Mouse (Mus musculus): ENCODE data around the gene 4933428G20Rik. TPM values are rescaled to one million over a fixed set of nuclear protein-coding genes. Genes with fewer than 3 reads are reported as not detected.

Gene 4933428G20Rik
- total RNA-seq, 2 experiments from 2014 or later: not detected

DNA sequence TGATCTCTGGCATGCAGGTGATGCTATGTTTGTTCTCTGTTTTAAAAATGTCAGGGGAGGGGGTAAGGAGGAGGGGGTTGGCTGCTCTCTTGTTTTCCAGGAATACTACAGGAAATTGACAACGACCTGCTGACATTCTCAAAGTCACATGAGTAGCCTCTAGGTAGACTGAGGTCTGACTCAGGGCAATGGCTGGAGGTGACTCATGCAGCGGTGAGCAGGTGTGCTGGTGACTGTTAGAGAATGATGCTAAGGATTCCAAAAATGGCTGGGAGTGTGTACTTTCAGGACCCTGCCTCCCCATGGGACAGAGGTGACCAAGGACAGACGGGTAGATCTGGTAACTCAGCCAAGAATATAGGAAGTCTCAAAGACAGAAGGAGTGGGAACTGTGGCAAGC is 8.1 kb upstream of the 4933428G20Rik start:
- DNase-seq (ENCODE audit: low spot score in 2 of 2): no peak

DNA sequence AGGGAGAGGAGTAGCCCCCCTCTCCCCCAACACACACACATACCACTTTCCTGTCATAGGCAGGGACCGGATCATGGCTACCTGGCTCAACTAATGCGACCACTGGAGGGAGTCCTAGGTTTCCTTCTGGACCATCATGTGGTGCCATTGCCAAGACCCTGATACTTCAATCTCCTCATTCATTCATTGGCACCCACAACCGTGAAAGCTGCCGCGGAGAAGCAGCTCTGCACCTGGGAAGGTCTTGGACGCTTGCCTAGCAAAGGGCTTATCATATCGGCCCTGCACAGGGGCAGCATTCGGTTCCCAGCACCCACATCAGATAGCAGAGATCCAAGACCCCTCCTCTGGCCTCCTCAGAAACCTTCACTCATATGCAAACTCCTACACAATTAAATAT is 6.2 kb upstream of the 4933428G20Rik start:
- no peak for DNase-seq (ENCODE audit: low spot score in 2 of 2)

DNA sequence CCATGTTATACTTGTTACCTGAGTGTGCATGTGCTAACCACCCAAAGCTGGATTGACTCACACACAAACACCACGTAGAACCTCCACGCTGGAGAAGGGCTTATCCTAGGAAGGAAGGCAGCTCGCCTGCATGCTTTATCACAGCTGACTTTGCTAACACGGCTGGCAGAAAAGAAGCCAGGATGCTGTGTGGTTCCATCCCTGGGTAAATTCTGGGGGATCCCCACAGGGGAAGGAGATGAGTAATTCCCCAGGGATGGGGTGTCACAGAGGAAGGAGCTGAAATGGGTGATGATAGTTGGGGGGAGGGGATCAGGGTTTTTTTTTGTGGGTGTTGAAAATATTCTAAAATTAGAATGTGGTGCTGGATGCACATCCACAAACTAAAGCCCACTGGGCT is 5.6 kb upstream of the 4933428G20Rik start:
- DNase-seq (ENCODE audit: low spot score in 2 of 2): no peak

GRCm38 (mm10) chr11:97502846-97503245 is 2.7 kb upstream of the 4933428G20Rik start:
- no peak for DNase-seq (ENCODE audit: low spot score in 2 of 2)

- peak; percentile 45 to 65 for DNase-seq (ENCODE audit: low spot score in 2 of 2)
Measured at GRCm38 (mm10) chr11:97502383-97502782, 2.2 kb upstream of the 4933428G20Rik start.

- DNase-seq (ENCODE audit: low spot score in 2 of 2): no peak
Measured at GRCm38 (mm10) chr11:97500720-97501448, 744 bp upstream of the 4933428G20Rik start.

DNA sequence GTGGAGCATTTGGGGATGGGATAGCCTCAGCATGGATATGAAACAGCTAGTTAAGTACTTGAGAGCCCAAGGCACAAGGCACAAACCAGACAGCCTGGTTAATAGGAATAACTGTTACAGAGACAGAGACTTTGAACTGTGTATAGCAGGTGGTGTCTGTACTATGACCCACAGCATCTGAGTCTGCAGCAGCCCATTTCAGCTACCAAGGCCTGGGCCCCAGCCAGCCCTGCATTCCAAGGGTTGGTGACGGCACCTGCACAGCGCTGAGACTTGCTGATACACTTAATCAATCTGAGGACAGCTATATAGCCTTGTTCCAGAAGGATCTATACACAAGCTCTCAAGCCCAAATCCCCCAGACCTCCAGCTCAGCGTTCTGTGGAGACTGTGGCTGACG is 2.6 kb downstream of the 4933428G20Rik start:
- no peak for DNase-seq (ENCODE audit: low spot score in 2 of 2)

DNA sequence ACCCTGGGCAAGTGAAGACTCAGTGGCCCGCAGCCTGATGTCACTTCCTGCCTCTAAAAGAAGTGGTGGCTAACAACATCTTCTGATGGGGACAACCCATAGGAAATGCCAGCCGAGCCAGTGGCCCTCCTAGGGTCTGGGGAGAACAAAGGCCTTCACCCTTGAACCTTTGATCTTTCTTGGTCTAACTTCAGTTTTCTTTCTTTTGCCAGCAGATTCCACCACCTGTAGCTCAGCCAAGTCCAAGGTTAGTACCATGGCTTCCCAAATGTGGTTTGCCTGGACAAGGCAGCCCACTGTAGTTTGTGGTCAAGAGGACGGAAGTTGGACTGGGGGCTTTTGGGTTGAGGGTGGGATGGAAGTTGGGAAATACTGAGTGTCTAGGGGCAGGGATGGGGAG is 7.3 kb downstream of the 4933428G20Rik start:
- DNase-seq (ENCODE audit: low spot score in 2 of 2): no peak

- no peak for DNase-seq (ENCODE audit: low spot score in 2 of 2)
Measured at GRCm38 (mm10) chr11:97491640-97492039, 8.5 kb downstream of the 4933428G20Rik start.

GRCm38 (mm10) chr11:97489589-97490324 is 10.4 kb downstream of the 4933428G20Rik start:
- DNase-seq (ENCODE audit: low spot score in 2 of 2): peak; percentile 79

DNA sequence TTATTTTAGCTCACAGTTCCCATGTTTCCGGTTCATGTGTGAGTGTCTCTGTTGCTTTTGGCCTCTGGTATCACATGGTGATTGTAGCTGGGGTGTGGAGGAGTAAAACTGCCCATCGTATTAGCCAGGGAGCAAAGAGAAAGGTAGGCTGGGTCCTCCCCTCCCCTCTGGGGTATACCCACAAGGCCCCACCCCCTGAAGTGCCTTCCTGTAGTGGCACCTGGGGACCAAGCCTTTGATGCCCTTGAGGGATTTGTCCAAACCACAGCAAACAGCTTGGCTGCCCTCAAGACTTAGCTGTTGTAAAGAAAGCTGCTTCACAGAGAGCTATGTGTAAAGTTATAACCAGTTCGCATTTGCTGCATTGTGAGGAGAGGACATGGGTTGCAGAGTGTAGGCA is 12.5 kb downstream of the 4933428G20Rik start:
- no peak for DNase-seq (ENCODE audit: low spot score in 2 of 2)

GRCm38 (mm10) chr11:97485661-97486060 is 14.5 kb downstream of the 4933428G20Rik start:
- DNase-seq (ENCODE audit: low spot score in 2 of 2): no peak

GRCm38 (mm10) chr11:97479824-97480223 is 20.3 kb downstream of the 4933428G20Rik start:
- no peak for DNase-seq (ENCODE audit: low spot score in 2 of 2)

DNA sequence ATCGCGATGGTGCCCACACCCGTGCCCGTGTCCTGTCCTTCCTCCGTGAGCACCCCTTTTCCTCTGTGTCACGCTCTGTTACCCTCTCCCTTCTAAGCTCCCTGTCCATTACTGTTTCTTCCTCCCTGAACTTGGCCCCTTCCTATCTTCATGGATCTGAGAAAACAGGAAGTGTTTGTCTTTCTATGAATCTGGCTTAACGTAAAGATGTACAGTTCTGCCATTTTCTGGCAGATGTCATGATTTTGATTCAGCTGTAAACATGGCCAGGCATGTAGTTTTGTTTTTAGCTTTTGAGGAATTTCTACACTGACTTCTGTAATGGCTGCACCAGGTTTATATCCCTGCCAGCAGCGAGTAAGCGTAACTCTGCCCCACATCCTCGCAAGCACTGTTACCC is 21.1 kb downstream of the 4933428G20Rik start:
- DNase-seq (ENCODE audit: low spot score in 2 of 2): no peak

DNA sequence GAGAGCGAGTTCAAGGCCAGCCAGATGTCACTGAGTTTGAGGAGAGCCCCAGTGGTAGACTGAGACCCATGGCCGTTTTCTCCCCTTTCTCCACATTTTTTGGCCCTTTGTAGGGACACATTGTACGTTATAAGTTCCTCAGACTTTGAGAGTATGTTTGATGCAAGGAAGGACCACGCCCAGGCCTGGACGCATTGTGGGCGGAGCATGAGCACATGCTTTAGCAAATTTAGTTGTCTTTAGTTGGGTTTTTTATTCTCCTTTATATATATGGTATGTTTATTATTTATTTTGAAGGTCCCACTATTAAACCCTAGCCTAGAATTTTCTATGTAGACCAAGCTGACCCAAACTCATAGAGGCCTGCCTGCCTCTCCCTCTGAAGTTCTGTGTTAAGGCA is 21.8 kb downstream of the 4933428G20Rik start:
- no peak for DNase-seq (ENCODE audit: low spot score in 2 of 2)

- DNase-seq (ENCODE audit: low spot score in 2 of 2): no peak
Measured at GRCm38 (mm10) chr11:97477431-97477830, 22.7 kb downstream of the 4933428G20Rik start.

- DNase-seq (ENCODE audit: low spot score in 2 of 2): peak; percentile 59 to 78
Measured at GRCm38 (mm10) chr11:97476334-97477095, 23.6 kb downstream of the 4933428G20Rik start.

DNA sequence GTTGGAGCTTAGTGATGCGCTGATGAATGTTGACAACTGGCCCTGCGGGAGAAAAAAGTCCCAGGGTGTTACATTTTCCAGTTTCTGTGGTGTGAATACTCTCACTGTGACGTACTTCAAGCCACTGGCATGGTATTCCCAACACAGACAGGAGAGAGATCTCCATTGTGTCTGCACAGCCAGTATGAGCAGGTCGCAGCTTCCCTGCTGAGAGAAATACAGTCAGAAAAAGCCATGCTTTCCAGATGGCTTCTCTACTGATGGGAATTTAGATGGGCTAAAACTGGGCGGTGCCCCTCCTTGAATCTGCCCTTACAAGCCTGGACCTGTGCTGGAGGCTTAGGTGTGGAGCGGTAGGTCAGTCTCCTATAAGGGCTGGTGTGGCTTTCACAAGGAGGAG is 28.9 kb downstream of the 4933428G20Rik start:
- no peak for DNase-seq (ENCODE audit: low spot score in 2 of 2)

GRCm38 (mm10) chr11:97469828-97470227 is 30.3 kb downstream of the 4933428G20Rik start:
- DNase-seq (ENCODE audit: low spot score in 2 of 2): no peak

DNA sequence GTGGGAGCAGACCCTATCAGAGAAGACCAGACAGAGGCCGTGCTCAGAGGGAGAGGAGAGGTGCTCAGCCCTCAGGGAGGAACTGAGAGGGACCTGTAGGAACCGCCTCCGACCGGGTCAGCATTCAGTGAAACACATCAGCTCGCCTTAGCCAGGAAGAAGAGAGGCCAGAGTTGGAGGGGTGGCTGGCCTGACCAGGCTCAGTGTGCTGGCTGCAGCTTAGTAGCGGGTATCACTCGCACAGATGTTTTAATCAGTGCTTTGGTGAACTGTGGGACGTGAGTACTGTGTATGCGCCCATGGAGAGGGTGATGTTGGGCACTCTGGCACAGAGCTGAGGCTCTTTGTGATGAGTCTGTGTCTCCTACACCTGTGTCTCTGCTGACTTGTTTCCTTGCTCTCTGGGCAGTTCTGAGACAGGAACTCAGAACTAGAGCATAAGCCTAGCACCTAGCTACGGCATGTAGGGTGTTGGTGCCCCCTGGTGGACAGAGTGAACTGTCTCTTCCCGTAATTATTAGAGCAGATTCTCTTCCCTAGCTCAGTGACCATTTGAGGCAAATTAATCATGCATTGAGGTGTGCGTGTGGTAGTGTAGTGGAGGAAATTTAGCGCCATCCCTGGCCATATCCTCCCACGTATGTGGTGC is 31.4 kb downstream of the 4933428G20Rik start:
- DNase-seq (ENCODE audit: low spot score in 2 of 2): peak; percentile 84 to 87

- no peak for DNase-seq (ENCODE audit: low spot score in 2 of 2)
Measured at GRCm38 (mm10) chr11:97466444-97467160, 33.5 kb downstream of the 4933428G20Rik start.
